Mouse (Mus musculus) cerebellum, postnatal 4 days (tissue): ENCODE results near the gene Ankrd6.

Source experiments
- DNase-seq, 2 experiments: peaks; one replicate each; pipeline ENCODE4 v3.0.0; 2022; ENCODE audit warnings: low spot score in 2 of 2, mixed read lengths in 1 of 2

Ankrd6 gene

GRCm38 (mm10) chr4:32862011-32862750 lies 88.5 kb downstream of the Ankrd6 start:
- no peak for DNase-seq

- no peak for DNase-seq
Measured at GRCm38 (mm10) chr4:32860184-32860965, 90.3 kb downstream of the Ankrd6 start.

- no peak for DNase-seq
Measured at GRCm38 (mm10) chr4:32855580-32855979, 95.1 kb downstream of the Ankrd6 start.

GRCm38 (mm10) chr4:32854956-32855355 lies 95.7 kb downstream of the Ankrd6 start:
- no peak for DNase-seq

GRCm38 (mm10) chr4:32853609-32854188 lies 96.9 kb downstream of the Ankrd6 start:
- peak in 1 of 2 experiments; percentile 32 for DNase-seq

- DNase-seq, result no peak
Measured at GRCm38 (mm10) chr4:32852819-32853218, 97.8 kb downstream of the Ankrd6 start.

- DNase-seq, result no peak
Measured at GRCm38 (mm10) chr4:32852294-32852693, 98.3 kb downstream of the Ankrd6 start.

- no peak for DNase-seq
Measured at GRCm38 (mm10) chr4:32838401-32838800, 112.2 kb downstream of the Ankrd6 start.

- peak in 1 of 2 experiments; percentile 19 for DNase-seq
Measured at GRCm38 (mm10) chr4:32836071-32836470, 114.6 kb downstream of the Ankrd6 start.

- no peak for DNase-seq
Measured at GRCm38 (mm10) chr4:32834541-32834940, 116.1 kb downstream of the Ankrd6 start.

GRCm38 (mm10) chr4:32833494-32834282 lies 117.0 kb downstream of the Ankrd6 start:
- no peak for DNase-seq

- no peak for DNase-seq
Measured at GRCm38 (mm10) chr4:32829316-32829715, 121.3 kb downstream of the Ankrd6 start.

GRCm38 (mm10) chr4:32828385-32829077 lies 122.1 kb downstream of the Ankrd6 start:
- no peak for DNase-seq

GRCm38 (mm10) chr4:32826925-32827324 lies 123.7 kb downstream of the Ankrd6 start:
- DNase-seq, result peak in 1 of 2 experiments; percentile 82

- DNase-seq, result no peak
Measured at GRCm38 (mm10) chr4:32824254-32824653, 126.4 kb downstream of the Ankrd6 start.

GRCm38 (mm10) chr4:32820676-32821075 lies 130.0 kb downstream of the Ankrd6 start:
- no peak for DNase-seq

- DNase-seq, result no peak
Measured at GRCm38 (mm10) chr4:32817478-32817877, 133.2 kb downstream of the Ankrd6 start.

GRCm38 (mm10) chr4:32800577-32801170 lies 150.0 kb downstream of the Ankrd6 start:
- no peak for DNase-seq

- peak; percentile 52 to 82 for DNase-seq
Measured at GRCm38 (mm10) chr4:32799966-32800576, 150.6 kb downstream of the Ankrd6 start, which contains the start of gene Lyrm2. Gene Lyrm2 (plus strand): TSS chr4:32800253.

GRCm38 (mm10) chr4:32798976-32799375 lies 151.7 kb downstream of the Ankrd6 start:
- no peak for DNase-seq
